Mouse (Mus musculus) left cerebral cortex, postnatal 36 days (tissue): Measurements from ENCODE around the gene Gbx2. TPM values are rescaled to one million over a fixed set of nuclear protein-coding genes. Genes with fewer than 3 reads are reported as not detected.

ENCODE experiments used
- total RNA-seq, 2 experiments: library from RNA; stranded (reverse); gene quantifications; 2 replicates each; pipeline ENCODE4 v1.2.3; 2021

Gene Gbx2
- total RNA-seq, 2 experiments from 2014 or later: 0.45 TPM; not detected in 1

Other genes starting within 250 kb of the Gbx2 start
- gene Asb18, start 83.5 kb upstream of the Gbx2 start, total RNA-seq: 1 to 10 TPM; 1.6 to 1.7 TPM
- 1 to 10 TPM in 1 of 2 experiments, under 1 TPM in 1; 0.34 to 1.0 TPM for gene Iqca, start 222.2 kb upstream of the Gbx2 start, total RNA-seq